Mouse (Mus musculus) kidney, embryonic 15.5 days (tissue): ENCODE measurements around the gene Neurl2. TPM values are rescaled to one million over a fixed set of nuclear protein-coding genes. Genes with fewer than 3 reads are reported as not detected.
"Not testable (repeated sequence)": the region's sequence is repeated elsewhere in the genome, so short reads cannot be mapped to it uniquely, and the experiment has no call there.

Experiments used
- ATAC-seq: fragments of 200-750 bp; cut with Nextera tagmentation; replicated peaks from 2 replicates; pipeline ENCODE4 v1.8.0; 2017; ENCODE audit warnings: moderate TSS enrichment; ENCODE audit not compliant: low FRiP score
- H3K27ac ChIP-seq: fragments of 300-500 bp; sonication (generic); 2 replicates; pipeline ENCODE4 v1.5.1; 2015; ENCODE audit warnings: mild to moderate bottlenecking, inconsistent platforms
- H3K27me3 ChIP-seq: fragments of 300-500 bp; sonication (generic); 2 replicates; pipeline ENCODE4 v1.6.1; 2015; ENCODE audit warnings: inconsistent platforms
- H3K36me3 ChIP-seq: fragments of 300-500 bp; sonication (generic); 2 replicates; pipeline ENCODE4 v1.6.1; 2015; ENCODE audit warnings: inconsistent platforms
- H3K4me1 ChIP-seq: fragments of 300-500 bp; sonication (generic); 2 replicates; pipeline ENCODE4 v1.6.1; 2015; ENCODE audit warnings: inconsistent platforms
- H3K4me2 ChIP-seq: fragments of 300-500 bp; sonication (generic); 2 replicates; pipeline ENCODE4 v1.6.1; 2015; ENCODE audit warnings: moderate library complexity, mild to moderate bottlenecking, inconsistent platforms
- H3K4me3 ChIP-seq: fragments of 300-500 bp; sonication (generic); replicated peaks from 2 replicates; pipeline ENCODE4 v1.5.1; 2015; ENCODE audit warnings: mild to moderate bottlenecking, inconsistent platforms
- H3K9ac ChIP-seq: fragments of 300-500 bp; sonication (generic); 2 replicates; pipeline ENCODE4 v1.6.1; 2015; ENCODE audit warnings: mild to moderate bottlenecking, inconsistent platforms
- H3K9me3 ChIP-seq: fragments of 300-500 bp; sonication (generic); replicated peaks from 2 replicates; pipeline ENCODE4 v1.6.1; 2016; ENCODE audit warnings: inconsistent platforms
- WGBS: fragments of 180-500 bp; shearing (Covaris S2); methylation state at CpG from one replicate; pipeline ENCODE4 v1.1.7; 2015; ENCODE audit warnings: mixed read lengths; 5-methylcytosine and 5-hydroxymethylcytosine counted together
- polyA plus RNA-seq: library from polyadenylated mRNA; unstranded; fragments of >200 nt; fragmentation: Nextera tagmentation; extraction: Ambion mirVana; gene quantifications from 2 replicates; pipeline ENCODE4 v1.2.1, GENCODE M21; 2015

The Neurl2 gene
- polyA plus RNA-seq, 1 experiment from 2014 or later, result 8.9 TPM

DNA sequence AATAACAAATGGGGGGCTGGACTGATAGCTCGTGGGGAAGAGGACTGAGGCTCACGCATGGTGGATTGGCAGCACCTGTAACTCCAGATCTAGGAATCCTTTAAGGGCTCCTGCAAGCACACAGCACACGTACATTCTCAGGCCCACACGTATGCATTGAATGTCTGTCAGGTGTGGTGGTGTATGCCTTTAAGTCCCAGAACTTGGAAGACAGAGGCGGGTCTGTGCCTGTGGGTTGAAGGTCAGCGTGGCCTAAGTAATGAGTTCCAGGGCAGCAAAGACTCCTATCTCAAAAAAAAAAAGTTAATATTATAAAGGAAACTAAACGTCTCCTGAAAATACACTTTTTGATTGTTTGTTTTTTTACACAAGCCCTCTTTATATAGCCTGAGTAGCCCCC, 26.6 kb downstream of the Neurl2 start:
- Histone ChIP-seq H3K9me3 (no peaks in the 10 kb centered on the region), H3K4me3 (no peak overlapping the region), H3K9ac (no peak overlapping the region), H3K27ac (no peak overlapping the region), H3K27me3 (no peaks in the 10 kb centered on the region), H3K4me2 (no peak overlapping the region), H3K4me1 (peaks cover 32% of the 10 kb centered on the region), H3K36me3 (peaks cover 23% of the 10 kb centered on the region)
- WGBS, result 81% methylated on average over 7 of the region's 7 CpGs
- ATAC-seq, result no peak

DNA sequence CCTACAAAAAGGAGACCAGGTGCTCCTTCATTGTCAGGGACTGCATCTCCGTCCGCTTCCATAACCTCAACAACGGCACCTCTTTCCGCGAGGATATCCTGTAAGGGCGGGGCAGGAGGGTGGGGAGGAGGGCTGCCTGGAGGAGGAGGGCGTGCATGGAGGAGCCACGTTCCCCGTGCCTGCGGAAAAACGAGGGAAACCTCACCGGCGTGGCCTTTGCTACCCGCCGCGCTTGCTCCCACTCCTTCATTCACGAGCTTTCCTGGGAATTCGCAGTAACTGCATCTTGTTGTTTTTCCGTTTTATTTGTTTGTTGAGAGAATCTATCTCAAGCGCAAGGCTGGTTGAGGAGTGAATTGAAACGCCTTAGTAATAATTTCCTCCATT, 27.9 kb downstream of the Neurl2 start:
- no peaks in the 10 kb centered on the region for H3K9me3 ChIP-seq
- H3K9ac ChIP-seq, result peak overlapping the region; percentile 70
- peaks cover 31% of the 10 kb centered on the region for H3K36me3 ChIP-seq
- ATAC-seq, result peak; percentile 73
- no peaks in the 10 kb centered on the region for H3K27me3 ChIP-seq
- WGBS, result 1% methylated on average over 21 of the region's 21 CpGs
- peak overlapping the region; percentile 89 for H3K4me2 ChIP-seq
- H3K4me1 ChIP-seq, result peaks cover 32% of the 10 kb centered on the region
- H3K4me3 ChIP-seq, result peak overlapping the region; percentile 93
- H3K27ac ChIP-seq, result peak overlapping the region; percentile 91

DNA sequence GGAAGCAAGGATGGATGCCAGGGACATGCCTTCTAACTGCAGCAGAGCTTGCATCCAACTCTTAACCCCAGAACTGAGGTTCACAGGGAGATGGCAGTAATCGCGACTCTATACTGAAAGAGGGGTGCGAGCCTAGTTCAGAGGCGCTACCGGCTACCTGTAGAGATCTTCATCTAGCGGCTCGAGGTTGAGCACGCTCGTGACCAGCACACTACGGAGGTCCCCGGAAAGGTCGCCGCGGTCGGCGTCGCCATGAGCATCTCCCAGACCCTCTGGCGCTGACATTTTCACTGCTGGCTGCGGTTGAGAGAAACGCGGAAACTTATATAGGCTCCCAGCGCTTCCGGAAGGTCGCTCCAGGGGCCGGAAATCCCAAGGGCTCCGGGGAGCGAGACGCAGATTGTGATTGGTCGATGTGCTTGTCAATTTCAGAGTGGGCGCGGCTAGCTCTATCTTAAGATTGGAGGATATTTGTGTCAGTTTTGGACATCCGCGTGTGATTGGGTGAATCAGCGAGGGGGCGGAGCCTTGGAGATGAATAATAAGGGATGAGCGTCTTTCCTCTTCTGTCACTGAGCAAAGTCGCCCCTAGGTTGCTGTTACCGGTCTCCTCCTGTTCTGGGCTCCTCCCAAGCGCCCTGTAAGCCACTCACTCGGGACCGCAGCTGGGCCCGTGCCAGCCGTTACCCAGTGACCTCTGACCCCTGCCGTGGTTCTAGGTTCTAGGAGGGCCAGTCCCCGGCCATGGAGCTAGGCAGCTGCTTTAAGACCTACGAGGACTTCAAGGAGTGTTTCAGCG, 28.5 kb downstream of the Neurl2 start, which contains the start of the genes Acot8 and Zswim3:
Gene Acot8, minus strand, starts transcription at position 350 of the 799 bp plus-strand sequence.
Gene Zswim3, plus strand, starts transcription at position 566 of the 799 bp plus-strand sequence.
- peaks cover 37% of the 10 kb centered on the region for H3K36me3 ChIP-seq
- H3K27me3 ChIP-seq, result no peaks in the 10 kb centered on the region
- H3K4me1 ChIP-seq, result peaks cover 32% of the 10 kb centered on the region
- ATAC-seq, result peak; percentile 96
- under 1% methylated on average over 47 of the region's 47 CpGs for WGBS
- H3K27ac ChIP-seq, result peak within 1 kb of the TSS; percentile 91
- H3K9me3 ChIP-seq, result no peaks in the 10 kb centered on the region
- peak within 1 kb of the TSS; percentile 93 for H3K4me3 ChIP-seq
- peak within 1 kb of the TSS; percentile 79 for H3K9ac ChIP-seq
- H3K4me2 ChIP-seq, result peak within 1 kb of the TSS; percentile 89

DNA sequence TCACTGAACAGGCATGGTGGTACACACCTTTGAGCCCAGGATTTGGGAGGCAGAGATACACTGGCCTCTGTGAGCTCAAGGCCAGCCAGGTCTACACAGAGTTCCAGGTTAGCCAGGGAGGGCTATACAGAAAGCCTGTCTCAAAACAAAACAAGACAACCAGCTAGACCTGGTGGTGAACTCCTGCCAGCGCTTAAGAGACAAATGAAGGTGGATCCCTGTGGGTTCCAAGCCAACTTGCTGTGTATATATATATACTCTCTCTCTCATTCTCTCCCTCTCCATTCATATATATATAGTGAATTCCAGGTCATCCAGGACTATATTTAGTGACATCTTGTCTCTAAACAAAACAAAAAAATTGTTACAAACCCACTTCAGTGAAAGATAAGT, 29.3 kb downstream of the Neurl2 start:
- Histone ChIP-seq H3K4me2 (peak overlapping the region; percentile 69), H3K27me3 (no peaks in the 10 kb centered on the region), H3K27ac (peak overlapping the region; percentile 91; the same call in 1 of the 2 replicates), H3K36me3 (peaks cover 41% of the 10 kb centered on the region), H3K4me1 (peaks cover 32% of the 10 kb centered on the region), H3K9me3 (no peaks in the 10 kb centered on the region), H3K9ac (peak overlapping the region; percentile 79), H3K4me3 (peak overlapping the region; percentile 93)
- 55% methylated on average over 1 of the region's 1 CpGs for WGBS
- no peak for ATAC-seq

DNA sequence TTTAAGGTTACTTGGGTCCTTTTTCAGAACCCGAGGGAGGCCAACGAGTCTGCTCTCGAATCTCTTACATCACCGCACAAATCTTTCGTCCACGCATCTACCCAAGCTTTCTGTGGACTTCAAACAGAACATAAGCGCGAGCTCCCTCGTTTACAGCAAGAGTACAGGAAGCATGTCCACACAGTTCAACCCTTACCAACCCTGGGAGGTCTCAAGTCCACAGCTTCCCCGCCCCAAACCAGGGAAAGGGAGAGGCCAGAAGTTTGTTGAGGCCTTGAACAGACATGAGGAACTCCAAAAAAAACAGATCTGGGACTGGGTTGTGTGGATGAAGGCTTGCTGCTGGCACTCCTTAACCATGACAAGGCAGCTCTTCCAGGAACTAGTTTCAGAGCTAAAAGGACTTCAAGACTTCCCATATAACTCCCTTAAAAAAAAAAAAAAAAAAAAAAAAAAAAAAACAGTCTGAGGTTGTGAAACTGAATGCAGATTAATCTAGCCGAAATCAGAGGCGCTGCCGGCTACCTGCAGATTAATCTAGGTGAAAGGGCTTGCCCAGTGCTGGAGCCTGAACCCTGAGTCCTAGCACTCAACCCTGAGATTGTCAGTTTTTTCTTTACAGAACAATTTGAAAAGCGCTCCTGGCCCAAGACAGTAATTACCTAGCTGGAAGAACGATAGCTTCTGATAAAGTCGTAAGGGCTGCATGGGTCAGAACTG, 29.9 kb downstream of the Neurl2 start:
- Histone ChIP-seq H3K9me3 (no peaks in the 10 kb centered on the region), H3K27me3 (no peaks in the 10 kb centered on the region), H3K4me2 (peak overlapping the region; percentile 69), H3K27ac (no peak overlapping the region), H3K4me3 (peak overlapping the region; percentile 93), H3K9ac (peak overlapping the region; percentile 79), H3K4me1 (peaks cover 32% of the 10 kb centered on the region), H3K36me3 (peaks cover 41% of the 10 kb centered on the region)
- 87% methylated on average over 16 of the region's 16 CpGs for WGBS
- ATAC-seq, result no peak

DNA sequence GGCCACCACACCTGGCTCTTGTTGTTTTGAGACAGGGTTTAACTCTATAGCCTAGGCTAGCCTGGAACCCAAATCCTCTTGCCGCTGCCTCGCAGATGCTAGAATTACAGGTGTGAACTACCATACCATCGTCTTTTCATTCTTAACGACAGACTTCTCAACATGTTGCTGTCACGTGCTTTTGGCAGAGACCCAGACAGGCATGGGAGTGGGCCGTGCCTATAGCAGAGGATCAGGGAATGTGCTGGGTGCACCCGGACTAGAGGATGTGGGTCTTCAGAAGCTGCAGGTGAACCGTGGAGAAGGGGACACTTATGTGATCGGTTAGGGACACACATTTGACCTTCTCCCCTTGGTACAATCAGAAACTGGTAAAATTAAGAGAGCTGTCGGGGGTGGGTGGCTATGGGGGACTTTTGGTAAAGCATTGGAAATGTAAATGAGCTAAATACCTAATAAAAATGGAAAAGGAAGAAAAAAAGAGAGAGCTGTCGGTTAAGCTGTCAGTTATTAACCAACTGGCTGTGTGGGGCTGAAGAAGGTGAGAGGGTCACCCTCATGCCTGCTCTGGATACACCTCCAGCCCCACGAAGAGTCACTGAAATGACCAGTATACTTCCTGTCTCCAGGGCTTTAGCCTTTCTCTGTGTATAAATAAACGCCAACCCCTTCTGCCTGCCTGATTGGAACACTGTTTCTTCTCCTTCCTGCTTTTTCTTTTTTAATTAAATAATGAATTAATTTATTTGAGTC, 32.8 kb downstream of the Neurl2 start:
- no peak for ATAC-seq
- no peak overlapping the region for H3K27ac ChIP-seq

DNA sequence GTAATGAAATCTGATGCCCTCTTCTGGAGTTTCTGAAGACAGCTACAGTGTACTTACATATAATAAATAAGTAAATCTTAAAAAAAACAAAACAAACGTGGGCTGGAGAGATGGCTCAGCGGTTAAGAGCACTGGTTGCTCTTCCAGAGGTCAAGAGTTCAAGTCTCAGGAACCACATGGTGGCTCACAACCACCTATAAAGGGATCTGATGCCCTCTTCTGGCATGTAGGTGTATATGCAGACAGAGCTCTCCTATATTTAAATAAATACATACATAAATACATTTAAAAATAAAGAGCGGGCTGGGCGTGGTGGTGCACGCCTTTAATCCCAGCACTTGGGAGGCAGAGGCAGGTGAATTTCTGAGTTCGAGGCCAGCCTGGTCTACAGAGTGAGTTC, 34.7 kb downstream of the Neurl2 start:
- H3K4me3 ChIP-seq, ATAC-seq, H3K27ac ChIP-seq: not testable (repeated sequence)

More for the DNA sequence above, 32.8 kb downstream of the Neurl2 start:
- no peak overlapping the region for H3K9ac ChIP-seq
- WGBS, result 85% methylated on average over 13 of the region's 13 CpGs
- no peak overlapping the region for H3K4me3 ChIP-seq
- no peaks in the 10 kb centered on the region for H3K9me3 ChIP-seq
- no peak overlapping the region for H3K4me2 ChIP-seq
- H3K27me3 ChIP-seq, result no peaks in the 10 kb centered on the region
- H3K4me1 ChIP-seq, result peaks cover 20% of the 10 kb centered on the region
- H3K36me3 ChIP-seq, result peaks cover 70% of the 10 kb centered on the region

DNA sequence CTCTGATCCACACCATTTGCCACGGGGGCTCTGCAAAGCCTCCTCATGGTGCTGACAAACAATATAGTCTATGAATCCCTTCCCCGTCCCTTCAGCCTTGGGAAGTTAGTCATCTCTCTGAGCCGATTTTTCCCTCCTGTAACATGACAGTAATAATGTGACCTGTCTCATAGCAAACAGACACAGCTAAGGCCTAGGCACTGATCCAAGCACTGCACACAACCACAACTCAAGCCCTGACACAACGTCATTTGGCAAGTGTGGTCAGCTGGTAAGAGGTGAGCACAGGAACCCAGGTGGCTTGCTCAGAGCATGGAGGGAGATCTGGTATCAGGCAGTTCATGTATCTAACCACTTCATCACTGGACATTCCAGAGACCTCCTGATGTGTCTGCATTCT, 37.4 kb downstream of the Neurl2 start:
- Histone ChIP-seq H3K4me2 (no peak overlapping the region), H3K4me3 (no peak overlapping the region), H3K9ac (no peak overlapping the region), H3K27ac (no peak overlapping the region), H3K36me3 (peaks cover 88% of the 10 kb centered on the region), H3K9me3 (no peaks in the 10 kb centered on the region), H3K27me3 (no peaks in the 10 kb centered on the region), H3K4me1 (no peaks in the 10 kb centered on the region)
- WGBS, result 77% methylated on average over 4 of the region's 4 CpGs
- ATAC-seq, result no peak

More for the DNA sequence above, 34.7 kb downstream of the Neurl2 start:
- H3K36me3 ChIP-seq, result peaks cover 82% of the 10 kb centered on the region
- not testable (repeated sequence) for H3K9ac ChIP-seq, H3K4me1 ChIP-seq, H3K9me3 ChIP-seq, H3K4me2 ChIP-seq, H3K27me3 ChIP-seq
- WGBS, result 84% methylated on average over 6 of the region's 6 CpGs

DNA sequence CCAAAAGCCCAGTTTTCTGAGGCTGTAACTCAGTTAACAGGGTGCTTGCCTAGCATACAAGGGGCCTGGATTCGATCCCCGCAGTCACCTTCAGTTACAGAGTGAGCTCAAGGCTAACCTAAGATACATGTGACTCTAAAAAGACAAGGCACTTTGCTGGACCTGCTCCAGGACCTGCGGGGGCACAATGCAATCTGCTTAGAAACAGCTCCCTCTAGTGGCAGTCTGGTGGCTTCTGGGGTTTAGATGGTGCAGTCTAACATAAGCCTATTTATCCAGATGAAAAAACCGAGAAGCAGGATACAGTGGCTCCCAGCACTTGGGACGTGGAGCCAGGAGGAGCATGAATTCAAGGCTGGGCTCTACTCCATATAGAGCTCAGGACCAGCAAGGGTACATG, 39.0 kb downstream of the Neurl2 start:
- no peak overlapping the region for H3K27ac ChIP-seq
- no peaks in the 10 kb centered on the region for H3K9me3 ChIP-seq
- H3K4me1 ChIP-seq, result no peaks in the 10 kb centered on the region
- H3K27me3 ChIP-seq, result no peaks in the 10 kb centered on the region
- H3K9ac ChIP-seq, result no peak overlapping the region
- H3K4me2 ChIP-seq, result no peak overlapping the region
- ATAC-seq, result peak; percentile 44; the same call in 1 of the 2 replicates
- WGBS, result 35% methylated on average over 5 of the region's 5 CpGs
- no peak overlapping the region for H3K4me3 ChIP-seq
- peaks cover 90% of the 10 kb centered on the region for H3K36me3 ChIP-seq

DNA sequence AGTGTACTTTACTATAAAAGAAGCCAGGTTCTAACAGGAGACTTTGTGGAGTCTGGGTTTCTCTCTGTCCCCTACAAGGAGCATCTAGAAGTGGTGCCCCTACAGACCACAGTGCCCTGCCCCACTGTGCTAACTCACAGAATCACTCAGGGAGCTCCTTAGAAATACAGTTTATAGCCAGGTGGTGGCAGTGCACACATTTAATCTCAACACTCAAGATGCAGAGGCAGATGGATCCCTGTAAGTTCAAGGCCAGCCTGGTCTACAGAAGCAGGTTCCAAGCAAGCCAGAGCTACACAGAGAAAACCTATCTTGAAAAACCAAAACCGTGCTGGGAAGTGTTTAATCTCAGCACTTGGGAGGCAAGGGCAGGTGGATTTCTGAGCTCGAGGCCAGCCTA, 39.5 kb downstream of the Neurl2 start:
- H3K4me3 ChIP-seq, result no peak overlapping the region
- 0 out of 2 replicates have a peak, but pooled peaks cover 1% of the 10 kb centered on the region for H3K4me1 ChIP-seq
- H3K27me3 ChIP-seq, result no peaks in the 10 kb centered on the region
- no peak for ATAC-seq
- WGBS, result 83% methylated on average over 2 of the region's 2 CpGs
- no peak overlapping the region for H3K27ac ChIP-seq
- no peak overlapping the region for H3K4me2 ChIP-seq
- peaks cover 89% of the 10 kb centered on the region for H3K36me3 ChIP-seq
- H3K9ac ChIP-seq, result no peak overlapping the region
- H3K9me3 ChIP-seq, result no peaks in the 10 kb centered on the region

DNA sequence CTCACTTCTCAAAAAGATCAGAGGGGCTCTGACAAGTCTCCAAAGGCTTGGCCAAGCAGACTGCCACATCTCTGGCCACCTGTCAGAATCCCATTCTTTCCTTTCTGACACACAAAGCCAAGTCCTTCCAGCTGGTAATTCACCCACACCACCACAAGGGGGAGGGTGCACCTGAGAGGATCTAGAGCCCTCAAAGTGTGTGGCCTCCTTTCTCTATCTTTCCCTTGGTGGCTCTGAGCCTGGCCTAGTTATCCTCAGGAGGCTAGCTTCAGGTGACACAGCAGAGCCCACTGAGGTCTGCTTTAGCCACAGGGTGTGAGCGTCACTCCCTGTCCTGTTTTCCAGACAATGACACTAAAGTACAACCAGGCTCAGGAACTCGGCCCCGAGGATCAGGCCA, 40.0 kb downstream of the Neurl2 start:
- no peak overlapping the region for H3K27ac ChIP-seq
- no peaks in the 10 kb centered on the region for H3K27me3 ChIP-seq
- H3K4me3 ChIP-seq, result no peak overlapping the region
- WGBS, result 81% methylated on average over 3 of the region's 3 CpGs
- H3K36me3 ChIP-seq, result peaks cover 89% of the 10 kb centered on the region
- H3K4me1 ChIP-seq, result peaks cover 7% of the 10 kb centered on the region; the same call in 1 of the 2 replicates
- ATAC-seq, result no peak
- H3K9me3 ChIP-seq, result no peaks in the 10 kb centered on the region
- H3K9ac ChIP-seq, result no peak overlapping the region
- no peak overlapping the region for H3K4me2 ChIP-seq
